Mouse (Mus musculus): ENCODE measurements around the gene Slc35b1.

Slc35b1 gene

GRCm38 (mm10) chr11:95384319-95384972 lies at the start of gene Slc35b1:
Gene Slc35b1, plus strand, starts transcription at chr11:95384692.
- DNase-seq (ENCODE audit: low spot score) = peak; percentile 99

GRCm38 (mm10) chr11:95336568-95337128 lies 47.8 kb upstream of the Slc35b1 start, which contains the start of gene Fam117a:
Gene Fam117a, plus strand, starts transcription at chr11:95337018.
- peak; percentile 90 for DNase-seq (ENCODE audit: low spot score)

GRCm38 (mm10) chr11:95337129-95337813 lies 47.2 kb upstream of the Slc35b1 start:
- peak; percentile 86 for DNase-seq (ENCODE audit: low spot score)

- peak; percentile 15 for DNase-seq (ENCODE audit: low spot score)
Measured at GRCm38 (mm10) chr11:95337846-95338342, 46.6 kb upstream of the Slc35b1 start.

GRCm38 (mm10) chr11:95339471-95340021 lies 44.9 kb upstream of the Slc35b1 start:
- DNase-seq (ENCODE audit: low spot score) = peak; percentile 73

- no peak for DNase-seq (ENCODE audit: low spot score)
Measured at GRCm38 (mm10) chr11:95340259-95340658, 44.2 kb upstream of the Slc35b1 start.

GRCm38 (mm10) chr11:95340664-95341063 lies 43.8 kb upstream of the Slc35b1 start:
- DNase-seq (ENCODE audit: low spot score) = no peak

GRCm38 (mm10) chr11:95343180-95343579 lies 41.3 kb upstream of the Slc35b1 start:
- DNase-seq (ENCODE audit: low spot score) = no peak

- no peak for DNase-seq (ENCODE audit: low spot score)
Measured at GRCm38 (mm10) chr11:95344181-95344580, 40.3 kb upstream of the Slc35b1 start.

GRCm38 (mm10) chr11:95350289-95350688 lies 34.2 kb upstream of the Slc35b1 start:
- DNase-seq (ENCODE audit: low spot score) = no peak

GRCm38 (mm10) chr11:95350960-95351359 lies 33.5 kb upstream of the Slc35b1 start:
- DNase-seq (ENCODE audit: low spot score) = no peak

GRCm38 (mm10) chr11:95352686-95353085 lies 31.8 kb upstream of the Slc35b1 start:
- no peak for DNase-seq (ENCODE audit: low spot score)

GRCm38 (mm10) chr11:95353226-95353625 lies 31.3 kb upstream of the Slc35b1 start:
- DNase-seq (ENCODE audit: low spot score) = no peak

GRCm38 (mm10) chr11:95354228-95354944 lies 30.1 kb upstream of the Slc35b1 start:
- no peak for DNase-seq (ENCODE audit: low spot score)

GRCm38 (mm10) chr11:95354945-95355660 lies 29.4 kb upstream of the Slc35b1 start:
- DNase-seq (ENCODE audit: low spot score) = no peak

GRCm38 (mm10) chr11:95355661-95356011 lies 28.9 kb upstream of the Slc35b1 start:
- no peak for DNase-seq (ENCODE audit: low spot score)

GRCm38 (mm10) chr11:95356039-95356438 lies 28.5 kb upstream of the Slc35b1 start:
- no peak for DNase-seq (ENCODE audit: low spot score)

GRCm38 (mm10) chr11:95356469-95357273 lies 27.8 kb upstream of the Slc35b1 start:
- DNase-seq (ENCODE audit: low spot score) = no peak

- DNase-seq (ENCODE audit: low spot score) = no peak
Measured at GRCm38 (mm10) chr11:95358263-95358662, 26.2 kb upstream of the Slc35b1 start.

- no peak for DNase-seq (ENCODE audit: low spot score)
Measured at GRCm38 (mm10) chr11:95364388-95364787, 20.1 kb upstream of the Slc35b1 start.

GRCm38 (mm10) chr11:95365596-95365995 lies 18.9 kb upstream of the Slc35b1 start:
- no peak for DNase-seq (ENCODE audit: low spot score)
